Mouse (Mus musculus): ENCODE results near the gene Bmp8b. TPM values are rescaled to one million over a fixed set of nuclear protein-coding genes. Genes with fewer than 3 reads are reported as not detected.
"Not testable (repeated sequence)": the region's sequence is repeated elsewhere in the genome, so short reads cannot be mapped to it uniquely, and the experiment has no call there.

The Bmp8b gene
- polyA plus RNA-seq, 1 experiment from 2014 or later: 0.26 TPM

- 40% methylated on average over 3 of the region's 3 CpGs for WGBS
- ATAC-seq (ENCODE audit: low FRiP score, low TSS enrichment): not testable (repeated sequence)
Observed at GRCm38 (mm10) chr4:123161251-123161650, 56.3 kb downstream of the Bmp8b start.

GRCm38 (mm10) chr4:123162305-123162917 is 57.4 kb downstream of the Bmp8b start:
- Histone ChIP-seq H3K36me3 (ENCODE audit: insufficient read depth, low read length) (no peaks in the 10 kb centered on the region), H3K4me1 (ENCODE audit: insufficient read depth, low read length) (peaks cover 7% of the 10 kb centered on the region; the same call in 1 of the 2 replicates), H3K9me3 (ENCODE audit: low read length) (peaks cover 8% of the 10 kb centered on the region), H3K4me3 (ENCODE audit: low read length) (no peak overlapping the region), H3K27ac (ENCODE audit: low read length) (no peak overlapping the region), H3K9ac (replicated peaks; ENCODE audit: low read length) (0 out of 2 replicates have a peak overlapping the region, but pooled peaks have one; percentile 4), H3K27me3 (ENCODE audit: insufficient read depth, low read length) (0 out of 2 replicates have a peak, but pooled peaks cover 6% of the 10 kb centered on the region), H3K4me2 (replicated peaks; ENCODE audit: low read depth, low read length) (peak overlapping the region; percentile 35)
- 10% methylated on average over 15 of the region's 15 CpGs for WGBS
- no peak for ATAC-seq (ENCODE audit: low FRiP score, low TSS enrichment)

More at GRCm38 (mm10) chr4:123161251-123161650, 56.3 kb downstream of the Bmp8b start:
- not testable (repeated sequence) for H3K9ac ChIP-seq (replicated peaks; ENCODE audit: low read length); H3K27ac ChIP-seq (ENCODE audit: low read length); H3K4me3 ChIP-seq (ENCODE audit: low read length); H3K9me3 ChIP-seq (ENCODE audit: low read length); H3K27me3 ChIP-seq (ENCODE audit: insufficient read depth, low read length); H3K4me2 ChIP-seq (replicated peaks; ENCODE audit: low read depth, low read length); H3K36me3 ChIP-seq (ENCODE audit: insufficient read depth, low read length); H3K4me1 ChIP-seq (ENCODE audit: insufficient read depth, low read length)

GRCm38 (mm10) chr4:123164157-123164556 is 59.2 kb downstream of the Bmp8b start:
- peaks cover 10% of the 10 kb centered on the region for H3K9me3 ChIP-seq (ENCODE audit: low read length)
- no peak overlapping the region for H3K9ac ChIP-seq (replicated peaks; ENCODE audit: low read length)
- 60% methylated on average over 15 of the region's 15 CpGs for WGBS
- H3K4me3 ChIP-seq (ENCODE audit: low read length): no peak overlapping the region
- peaks cover 7% of the 10 kb centered on the region; the same call in 1 of the 2 replicates for H3K4me1 ChIP-seq (ENCODE audit: insufficient read depth, low read length)
- no peak for ATAC-seq (ENCODE audit: low FRiP score, low TSS enrichment)
- H3K36me3 ChIP-seq (ENCODE audit: insufficient read depth, low read length): no peaks in the 10 kb centered on the region
- H3K4me2 ChIP-seq (replicated peaks; ENCODE audit: low read depth, low read length): no peak overlapping the region
- 0 out of 2 replicates have a peak, but pooled peaks cover 6% of the 10 kb centered on the region for H3K27me3 ChIP-seq (ENCODE audit: insufficient read depth, low read length)
- H3K27ac ChIP-seq (ENCODE audit: low read length): no peak overlapping the region

- no peaks in the 10 kb centered on the region for H3K4me1 ChIP-seq (ENCODE audit: insufficient read depth, low read length)
- H3K27ac ChIP-seq (ENCODE audit: low read length): no peak overlapping the region
- H3K4me3 ChIP-seq (ENCODE audit: low read length): no peak overlapping the region
- H3K4me2 ChIP-seq (replicated peaks; ENCODE audit: low read depth, low read length): no peak overlapping the region
- H3K9ac ChIP-seq (replicated peaks; ENCODE audit: low read length): no peak overlapping the region
- ATAC-seq (ENCODE audit: low FRiP score, low TSS enrichment): no peak
- 0 out of 2 replicates have a peak, but pooled peaks cover 5% of the 10 kb centered on the region for H3K27me3 ChIP-seq (ENCODE audit: insufficient read depth, low read length)
- H3K9me3 ChIP-seq (ENCODE audit: low read length): 0 out of 2 replicates have a peak, but pooled peaks cover 3% of the 10 kb centered on the region
- H3K36me3 ChIP-seq (ENCODE audit: insufficient read depth, low read length): no peaks in the 10 kb centered on the region
Observed at GRCm38 (mm10) chr4:123171811-123172210, 66.8 kb downstream of the Bmp8b start.

Other genes starting within 250 kb of the Bmp8b start
- 79.7 and 90.2 TPM in 2 replicates for gene Cap1, start 219.1 kb upstream of the Bmp8b start, polyA plus RNA-seq (2015; fragmentation: Nextera tagmentation; extraction: Ambion mirVana)
- 3.1 and 3.4 TPM in 2 replicates for gene Mfsd2a, start 144.0 kb upstream of the Bmp8b start, polyA plus RNA-seq (2015; fragmentation: Nextera tagmentation; extraction: Ambion mirVana)
- 6.8 and 7.0 TPM in 2 replicates for gene Mycl, start 109.5 kb upstream of the Bmp8b start, polyA plus RNA-seq (2015; fragmentation: Nextera tagmentation; extraction: Ambion mirVana)
- gene Trit1, start 88.6 kb upstream of the Bmp8b start, polyA plus RNA-seq (2015; fragmentation: Nextera tagmentation; extraction: Ambion mirVana): 18.1 and 21.5 TPM in 2 replicates
- 0.12 TPM in 1 of 2 replicates, not detected in the other for gene Oxct2b, start 11.1 kb downstream of the Bmp8b start, polyA plus RNA-seq (2015; fragmentation: Nextera tagmentation; extraction: Ambion mirVana)
- gene Ppie, start 34.8 kb downstream of the Bmp8b start, polyA plus RNA-seq (2015; fragmentation: Nextera tagmentation; extraction: Ambion mirVana): 112 TPM in 2 replicates
- 1.3 and 1.7 TPM in 2 replicates for gene Hpcal4, start 78.1 kb downstream of the Bmp8b start, polyA plus RNA-seq (2015; fragmentation: Nextera tagmentation; extraction: Ambion mirVana)
- gene Nt5c1a, start 96.3 kb downstream of the Bmp8b start, polyA plus RNA-seq (2015; fragmentation: Nextera tagmentation; extraction: Ambion mirVana): 0.25 and 0.28 TPM in 2 replicates
- gene Heyl, start 128.4 kb downstream of the Bmp8b start, polyA plus RNA-seq (2015; fragmentation: Nextera tagmentation; extraction: Ambion mirVana): 48.8 and 50.7 TPM in 2 replicates
- 45.0 and 47.7 TPM in 2 replicates for gene Pabpc4, start 157.2 kb downstream of the Bmp8b start, polyA plus RNA-seq (2015; fragmentation: Nextera tagmentation; extraction: Ambion mirVana)
- gene Oxct2a, start 218.5 kb downstream of the Bmp8b start, polyA plus RNA-seq (2015; fragmentation: Nextera tagmentation; extraction: Ambion mirVana): 0.16 TPM in 1 of 2 replicates, not detected in the other
- 0.32 and 0.36 TPM in 2 replicates for gene Bmp8a, start 238.1 kb downstream of the Bmp8b start, polyA plus RNA-seq (2015; fragmentation: Nextera tagmentation; extraction: Ambion mirVana)